Mouse (Mus musculus) heart, adult 2 months (tissue): ENCODE data around the gene Eif5b. TPM values are rescaled to one million over a fixed set of nuclear protein-coding genes. Genes with fewer than 3 reads are reported as not detected.

Experiments used
- DNase-seq, 2 experiments: peaks; one replicate each; pipeline ENCODE4 v3.0.0; 2021
- H3K27ac ChIP-seq: fragments of 200-600 bp; 2 replicates; pipeline ENCODE4 v1.8.1; 2022
- H3K27me3 ChIP-seq: fragments of 200-500 bp; 2 replicates; pipeline ENCODE4 v1.6.1; 2012; ENCODE audit warnings: mild to moderate bottlenecking, low read length, inconsistent platforms, mixed read lengths; ENCODE audit not compliant: control insufficient read depth, insufficient read depth
- H3K36me3 ChIP-seq: fragments of 200-500 bp; 2 replicates; pipeline ENCODE4 v1.6.1; 2012; ENCODE audit warnings: low read length, inconsistent platforms; ENCODE audit not compliant: control insufficient read depth, insufficient read depth
- H3K4me1 ChIP-seq: fragments of 200-500 bp; 2 replicates; pipeline ENCODE4 v1.6.1; 2011; ENCODE audit warnings: low read length; ENCODE audit not compliant: control insufficient read depth, insufficient read depth
- H3K4me3 ChIP-seq: fragments of 200-600 bp; 2 replicates; pipeline ENCODE4 v1.8.1; 2022
- H3K79me2 ChIP-seq: fragments of 200-500 bp; replicated peaks from 2 replicates; pipeline ENCODE4 v1.6.1; 2012; ENCODE audit warnings: mild to moderate bottlenecking, inconsistent platforms, low read length, moderate library complexity, mixed read lengths; ENCODE audit not compliant: control insufficient read depth, insufficient read depth
- H3K9ac ChIP-seq: fragments of 200-500 bp; 2 replicates; pipeline ENCODE4 v1.6.1; 2012; ENCODE audit warnings: low read depth, mild to moderate bottlenecking, control low read depth, inconsistent platforms, low read length, mixed read lengths
- CTCF ChIP-seq: fragments of 200-600 bp; IDR thresholded peaks from 2 replicates; pipeline ENCODE4 v1.8.1; 2022; ENCODE audit warnings: antibody characterized with exemption, mild to moderate bottlenecking, moderate library complexity
- EP300 ChIP-seq: fragments of 200-500 bp; IDR thresholded peaks from 2 replicates; pipeline ENCODE4 v1.6.1; 2011; ENCODE audit warnings: low read depth, low read length, control low read depth; ENCODE audit not compliant: insufficient read depth
- POLR2A ChIP-seq: fragments of 200-500 bp; IDR thresholded peaks from 2 replicates; pipeline ENCODE4 v1.6.1; 2011; ENCODE audit warnings: mild to moderate bottlenecking, low read depth, low read length, control low read depth; ENCODE audit not compliant: insufficient read depth
- WGBS: fragments of 180-500 bp; shearing (Covaris S2); methylation state at CpG from one replicate; pipeline ENCODE4 v1.1.7; 2018; 5-methylcytosine and 5-hydroxymethylcytosine counted together
- intact Hi-C: fragments of 180-260 bp; cut with DNase I; formaldehyde crosslinking; loops from one replicate; pipeline ENCODE4 v1.15.1; 2025
- polyA plus RNA-seq: library from polyadenylated mRNA; depleted of rRNA; stranded (reverse); fragments of >200 nt; gene quantifications from 2 replicates; pipeline ENCODE4 v1.2.3, GENCODE M21; 2012; rRNA removed
- total RNA-seq, 2 experiments: library from RNA; stranded (reverse); gene quantifications; 2 replicates each; pipeline ENCODE4 v1.2.3; 2021

Eif5b gene
- total and polyA plus RNA-seq, 3 experiments, result 8.6 to 54.0 (median 47.6) TPM

DNA sequence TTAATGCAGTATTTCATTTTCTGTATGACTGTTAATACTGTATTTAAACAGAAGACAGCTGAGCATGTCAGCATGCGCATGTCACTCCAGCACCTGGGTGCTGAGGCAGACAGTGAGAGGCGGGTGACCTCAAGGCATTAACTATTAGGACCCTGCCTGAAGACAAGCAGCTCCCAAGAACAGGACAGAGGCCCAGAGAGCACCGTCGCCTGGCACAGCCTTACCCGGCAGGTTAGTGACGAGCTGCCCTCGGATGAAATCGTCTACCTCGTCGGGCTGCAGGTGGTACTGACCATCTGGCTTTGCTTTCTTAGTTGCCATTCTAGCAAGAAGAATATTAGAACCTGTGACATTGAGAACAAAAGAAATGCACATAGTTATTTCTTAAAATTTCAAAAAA, 69.5 kb downstream of the Eif5b start:
- H3K4me1 ChIP-seq, result no peaks in the 10 kb centered on the region
- no peak overlapping the region for H3K27ac ChIP-seq
- no peaks in the 10 kb centered on the region for H3K79me2 ChIP-seq
- no peak for DNase-seq
- WGBS, result 97% methylated on average over 10 of the region's 10 CpGs
- TF ChIP-seq POLR2A, result no peak
- no peaks in the 10 kb centered on the region for H3K27me3 ChIP-seq
- no peak overlapping the region for H3K9ac ChIP-seq
- H3K4me3 ChIP-seq, result no peak overlapping the region
- no peaks in the 10 kb centered on the region; the same call in 1 of the 2 replicates for H3K36me3 ChIP-seq
- intact Hi-C loops, result no loop called here

DNA sequence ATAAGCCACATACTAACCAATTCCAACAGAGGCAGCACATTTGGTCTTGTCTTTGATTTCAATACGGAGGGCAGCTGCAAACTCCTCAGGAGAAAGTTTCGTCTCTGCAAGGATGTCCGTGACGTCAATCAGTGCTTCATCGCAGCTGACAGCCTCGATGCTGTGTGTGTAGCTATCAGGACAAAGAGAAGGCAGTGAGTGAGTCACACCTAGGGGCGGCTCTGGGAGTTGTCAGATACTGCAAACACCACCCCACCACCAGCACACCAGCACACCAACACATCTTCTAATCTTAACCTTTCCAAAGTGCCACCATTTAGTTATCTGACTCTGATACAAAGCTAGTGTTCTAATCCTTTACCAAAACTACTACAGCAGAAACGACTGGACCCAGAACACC, 73.5 kb downstream of the Eif5b start:
- intact Hi-C loops, result no loop called here
- no peak for TF ChIP-seq POLR2A
- no peak for TF ChIP-seq EP300
- TF ChIP-seq CTCF, result no peak
- Histone ChIP-seq H3K9ac (no peak overlapping the region), H3K79me2 (no peaks in the 10 kb centered on the region), H3K4me1 (no peaks in the 10 kb centered on the region), H3K27me3 (no peaks in the 10 kb centered on the region), H3K36me3 (peaks cover 2% of the 10 kb centered on the region), H3K27ac (no peak overlapping the region), H3K4me3 (no peak overlapping the region)
- DNase-seq, result no peak
- 64% methylated on average over 8 of the region's 8 CpGs for WGBS

DNA sequence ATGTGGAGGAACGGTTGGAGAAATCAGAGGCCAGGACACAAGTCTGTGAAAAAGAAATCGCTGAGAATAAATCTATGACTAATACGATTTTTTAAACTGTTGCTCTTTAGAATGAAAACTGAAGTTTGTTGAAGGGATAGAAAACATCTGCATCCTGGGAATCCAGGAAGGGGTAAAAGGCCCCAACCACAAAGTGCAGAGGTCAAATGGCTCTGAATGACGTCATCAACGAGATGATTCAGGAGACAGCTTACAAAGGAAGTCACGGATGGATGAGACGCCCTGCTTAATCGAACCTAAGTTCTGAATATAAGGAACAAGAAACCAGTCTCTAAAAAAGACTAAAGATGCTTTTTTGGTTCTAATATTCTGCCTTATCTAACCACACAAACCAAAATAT, 83.5 kb downstream of the Eif5b start:
- Histone ChIP-seq H3K79me2 (no peaks in the 10 kb centered on the region; the same call in 1 of the 2 replicates), H3K9ac (no peak overlapping the region), H3K4me1 (no peaks in the 10 kb centered on the region), H3K27ac (no peak overlapping the region), H3K4me3 (no peak overlapping the region), H3K27me3 (no peaks in the 10 kb centered on the region), H3K36me3 (no peaks in the 10 kb centered on the region; the same call in 1 of the 2 replicates)
- no peak for DNase-seq
- intact Hi-C loops, result loop anchor here (5.0 kb wide), 1 partner anchor 44 kb away; no protein-coding TSS in a partner anchor
- TF ChIP-seq CTCF (no peak), POLR2A (no peak), EP300 (no peak)
- WGBS, result 61% methylated on average over 8 of the region's 8 CpGs

DNA sequence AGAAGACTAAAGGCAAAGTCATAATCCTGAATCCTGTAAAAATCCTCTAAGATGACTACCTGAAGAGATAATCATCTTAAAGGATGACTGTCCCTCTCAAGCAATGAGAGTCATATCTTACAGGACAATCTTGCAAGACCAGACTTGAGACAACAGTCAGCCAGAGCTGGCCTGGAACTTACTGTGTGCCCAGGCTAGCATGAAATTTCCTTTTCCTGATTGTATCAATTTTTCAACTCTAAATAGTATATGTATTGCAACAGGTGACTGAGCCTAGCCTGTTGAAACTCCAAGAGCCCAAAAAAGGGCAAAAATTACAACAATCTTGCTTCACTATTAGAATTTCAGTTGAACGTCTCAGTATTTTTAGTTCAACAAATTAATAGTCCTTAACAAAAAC, 105.4 kb downstream of the Eif5b start:
- Histone ChIP-seq H3K4me3 (no peak overlapping the region), H3K9ac (no peak overlapping the region), H3K36me3 (peaks cover 7% of the 10 kb centered on the region), H3K27ac (no peak overlapping the region), H3K4me1 (peaks cover 3% of the 10 kb centered on the region), H3K27me3 (no peaks in the 10 kb centered on the region), H3K79me2 (no peaks in the 10 kb centered on the region)
- 87% methylated on average over 1 of the region's 1 CpGs for WGBS
- TF ChIP-seq EP300 (no peak), CTCF (no peak), POLR2A (no peak)
- intact Hi-C loops, result no loop called here
- DNase-seq, result no peak

DNA sequence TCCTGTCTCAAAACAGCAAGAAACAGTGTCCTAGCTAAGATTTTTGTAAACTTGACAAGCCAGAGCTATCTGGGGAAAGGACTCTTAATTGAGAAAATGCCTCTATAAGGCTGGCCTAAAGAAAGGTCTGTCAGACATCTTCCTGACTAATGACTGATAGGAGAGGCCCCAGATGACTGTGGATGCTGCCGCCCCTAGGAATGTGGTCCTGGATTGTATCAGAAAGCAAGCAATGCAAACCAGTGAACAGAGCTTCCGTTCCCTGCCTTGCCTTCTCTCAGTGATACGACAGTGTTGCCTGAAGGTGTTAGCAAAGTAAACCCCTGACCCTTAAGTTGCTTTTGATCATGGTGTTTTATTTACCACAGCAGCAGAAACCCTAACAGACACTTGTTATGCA, 106.0 kb downstream of the Eif5b start:
- Histone ChIP-seq H3K79me2 (0 out of 2 replicates have a peak, but pooled peaks cover 1% of the 10 kb centered on the region), H3K9ac (no peak overlapping the region), H3K27me3 (no peaks in the 10 kb centered on the region), H3K27ac (no peak overlapping the region), H3K4me1 (peaks cover 3% of the 10 kb centered on the region), H3K36me3 (peaks cover 5% of the 10 kb centered on the region), H3K4me3 (no peak overlapping the region)
- intact Hi-C loops, result no loop called here
- TF ChIP-seq CTCF, result no peak
- TF ChIP-seq EP300, result no peak
- TF ChIP-seq POLR2A, result no peak
- DNase-seq, result no peak
- 48% methylated on average over 3 of the region's 3 CpGs for WGBS

Other genes with a start within 250 kb of the Eif5b start
- gene Tsga10, start 131.6 kb upstream of the Eif5b start, total RNA-seq, result 1 to 10 TPM; 3.7 to 4.1 TPM
- gene Tsga10, start 131.6 kb upstream of the Eif5b start, polyA plus RNA-seq, result 0.80 and 1.6 TPM in 2 replicates
- 10 to 100 TPM; 11.6 to 13.2 TPM for gene Lipt1, start 126.3 kb upstream of the Eif5b start, total RNA-seq
- 6.8 and 6.9 TPM in 2 replicates for gene Lipt1, start 126.3 kb upstream of the Eif5b start, polyA plus RNA-seq
- 1 to 10 TPM; 3.3 to 3.5 TPM for gene Mitd1, start 107.6 kb upstream of the Eif5b start, total RNA-seq
- 2.3 and 4.5 TPM in 2 replicates for gene Mitd1, start 107.6 kb upstream of the Eif5b start, polyA plus RNA-seq
- gene Mrpl30, start 107.5 kb upstream of the Eif5b start, total RNA-seq, result 100 to 1,000 TPM; 374 to 447 TPM
- 130 and 191 TPM in 2 replicates for gene Mrpl30, start 107.5 kb upstream of the Eif5b start, polyA plus RNA-seq
- not detected for gene Lyg2, start 81.5 kb upstream of the Eif5b start, total RNA-seq
- not detected in 2 replicates for gene Lyg2, start 81.5 kb upstream of the Eif5b start, polyA plus RNA-seq
- gene Lyg1, start 40.3 kb upstream of the Eif5b start, total RNA-seq, result not detected
- not detected in 2 replicates for gene Lyg1, start 40.3 kb upstream of the Eif5b start, polyA plus RNA-seq
- 10 to 100 TPM; 52.6 to 53.7 TPM for gene Txndc9, start 117 bp upstream of the Eif5b start, total RNA-seq
- gene Txndc9, start 117 bp upstream of the Eif5b start, polyA plus RNA-seq, result 7.7 and 16.7 TPM in 2 replicates
- gene Rev1, start 131.8 kb downstream of the Eif5b start, total RNA-seq, result 10 to 100 TPM; 14.0 to 16.1 TPM
- gene Rev1, start 131.8 kb downstream of the Eif5b start, polyA plus RNA-seq, result 4.8 and 10.0 TPM in 2 replicates